Mouse (Mus musculus): ENCODE data around the gene Spred3. TPM values are rescaled to one million over a fixed set of nuclear protein-coding genes. Genes with fewer than 3 reads are reported as not detected.
"Not testable (repeated sequence)": the region's sequence is repeated elsewhere in the genome, so short reads cannot be mapped to it uniquely, and the experiment has no call there.

Spred3 gene
- polyA plus RNA-seq, 2 experiments from 2014 or later = 0.42 TPM; not detected in 1

DNA sequence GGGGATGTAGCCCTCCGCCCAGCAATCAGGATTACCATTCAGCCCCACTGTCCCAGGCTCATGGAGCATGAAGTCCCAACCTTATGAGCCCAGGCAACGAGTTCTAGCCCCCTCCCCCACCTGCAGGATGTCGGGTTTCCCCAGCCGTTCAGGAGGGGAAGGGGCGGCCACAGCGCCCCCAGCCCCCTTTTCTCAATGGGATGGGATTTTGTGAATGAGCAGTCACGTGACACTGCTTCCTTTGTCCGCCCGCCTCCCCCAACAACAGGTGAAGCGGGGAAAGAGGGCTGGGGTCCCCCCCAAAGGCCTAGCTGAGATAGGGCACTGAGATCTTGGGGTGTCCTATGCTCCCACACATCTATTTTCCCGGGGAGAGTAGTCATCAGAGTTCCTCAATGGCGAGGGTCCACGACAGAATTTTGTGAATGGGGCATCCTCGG lies 1.4 kb downstream of the Spred3 start:
- no peak for ATAC-seq

GRCm38 (mm10) chr7:29168121-29168695 lies 2.0 kb downstream of the Spred3 start:
- no peak for ATAC-seq

- ATAC-seq = no peak
Measured at GRCm38 (mm10) chr7:29167656-29168055, 2.6 kb downstream of the Spred3 start.

GRCm38 (mm10) chr7:29162750-29163525 lies 7.3 kb downstream of the Spred3 start:
- peak; percentile 70 for ATAC-seq

GRCm38 (mm10) chr7:29162294-29162693 lies 7.9 kb downstream of the Spred3 start:
- no peak for ATAC-seq

GRCm38 (mm10) chr7:29158264-29158663 lies 11.9 kb downstream of the Spred3 start:
- ATAC-seq = no peak

- ATAC-seq = peak; percentile 93
Measured at GRCm38 (mm10) chr7:29155838-29156782, 14.1 kb downstream of the Spred3 start, which contains the start of gene Fam98c. Fam98c (minus strand) TSS chr7:29156234.

- ATAC-seq = peak; percentile 73
Measured at GRCm38 (mm10) chr7:29155196-29155837, 14.9 kb downstream of the Spred3 start.

GRCm38 (mm10) chr7:29154018-29154720 lies 16.0 kb downstream of the Spred3 start:
- ATAC-seq = no peak

- ATAC-seq = no peak
Measured at GRCm38 (mm10) chr7:29151486-29151885, 18.7 kb downstream of the Spred3 start.

DNA sequence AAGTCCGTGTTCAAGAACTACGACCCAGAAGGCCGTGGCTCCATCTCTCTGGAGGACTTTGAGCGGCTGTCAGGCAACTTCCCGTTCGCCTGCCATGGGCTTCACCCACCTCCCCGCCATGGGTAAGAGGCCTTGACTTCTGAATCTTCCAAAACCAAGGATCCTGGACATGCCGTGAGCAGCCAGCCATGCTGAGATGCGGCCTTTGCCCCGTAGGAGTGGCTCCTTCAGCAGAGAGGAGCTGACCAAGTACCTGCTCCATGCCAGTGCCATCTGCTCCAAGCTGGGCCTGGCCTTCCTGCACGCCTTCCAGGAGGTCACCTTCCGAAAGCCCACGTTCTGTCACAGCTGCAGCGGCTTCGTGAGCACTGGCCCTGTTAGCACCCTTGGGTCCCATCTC lies 21.4 kb downstream of the Spred3 start:
- ATAC-seq = no peak

GRCm38 (mm10) chr7:29146625-29147367 lies 23.4 kb downstream of the Spred3 start:
- no peak for ATAC-seq

- ATAC-seq = no peak
Measured at GRCm38 (mm10) chr7:29144006-29144405, 26.2 kb downstream of the Spred3 start.

- ATAC-seq = peak; percentile 92
Measured at GRCm38 (mm10) chr7:29141416-29141815, 28.8 kb downstream of the Spred3 start.

GRCm38 (mm10) chr7:29139237-29139636 lies 31.0 kb downstream of the Spred3 start:
- not testable (repeated sequence) for ATAC-seq

GRCm38 (mm10) chr7:29137429-29137828 lies 32.8 kb downstream of the Spred3 start:
- ATAC-seq = no peak

- ATAC-seq = peak; percentile 99
Measured at GRCm38 (mm10) chr7:29134693-29135386, 35.4 kb downstream of the Spred3 start, which contains the start of gene Rasgrp4. Rasgrp4 (plus strand) TSS chr7:29134851.

GRCm38 (mm10) chr7:29134230-29134629 lies 36.0 kb downstream of the Spred3 start:
- peak; percentile 23 for ATAC-seq

DNA sequence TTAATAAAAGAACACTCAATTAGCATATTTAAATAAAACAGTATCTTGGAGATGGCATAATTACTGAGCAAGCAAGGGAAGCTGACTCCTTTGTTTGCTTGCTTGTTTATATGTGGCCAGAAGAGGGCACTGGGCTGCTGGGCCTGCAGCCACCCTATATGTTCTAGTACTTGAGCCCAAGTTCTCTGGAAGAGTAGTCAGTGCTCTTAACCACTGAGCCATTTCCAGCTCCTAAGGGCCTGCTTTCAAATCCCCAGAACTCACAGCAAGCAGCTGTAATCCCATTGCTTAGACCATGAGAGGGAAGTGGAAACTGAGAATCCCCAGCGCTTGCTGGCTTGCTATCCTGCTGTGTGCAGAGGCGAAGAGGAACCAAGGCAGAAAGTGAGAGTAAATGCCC lies 41.5 kb downstream of the Spred3 start:
- ATAC-seq = peak; percentile 34

All from CD4-positive, CD25-positive, alpha-beta regulatory T cell, adult 4 months (primary cell).